Mouse (Mus musculus): ENCODE measurements around the gene Cmc1. TPM values are rescaled to one million over a fixed set of nuclear protein-coding genes. Genes with fewer than 3 reads are reported as not detected.

Cmc1 gene
- total and polyA plus RNA-seq, 3 experiments: 17.1 to 21.6 (median 18.0) TPM

DNA sequence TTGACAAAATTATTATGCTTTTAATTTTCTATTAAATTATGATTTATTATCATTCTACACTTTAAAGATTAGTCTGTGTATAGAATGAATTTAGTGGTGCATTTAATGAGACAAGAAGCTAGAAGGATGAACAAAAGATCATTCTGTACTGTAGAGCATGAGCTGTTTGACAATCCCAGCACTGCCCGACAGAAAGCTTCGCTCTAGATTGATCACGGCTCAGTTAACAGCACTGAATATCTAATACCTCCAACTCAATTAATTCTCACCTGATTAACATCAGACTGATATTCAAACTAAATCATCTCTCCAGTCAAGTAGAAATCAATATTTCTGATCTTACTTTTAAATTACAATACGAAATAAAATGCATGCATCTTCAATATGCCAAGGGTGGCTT is 66.1 kb downstream of the Cmc1 start:
- dilution Hi-C loops (cut with MboI; ENCODE audit: extremely low pct_ligation_motif_present, extremely low pct_unique_long_range_greater_than_20kb, low sequenced_read_pairs): no loop called here
- no peak overlapping the region for H3K9ac ChIP-seq (ENCODE audit: insufficient read depth, low read depth)

DNA sequence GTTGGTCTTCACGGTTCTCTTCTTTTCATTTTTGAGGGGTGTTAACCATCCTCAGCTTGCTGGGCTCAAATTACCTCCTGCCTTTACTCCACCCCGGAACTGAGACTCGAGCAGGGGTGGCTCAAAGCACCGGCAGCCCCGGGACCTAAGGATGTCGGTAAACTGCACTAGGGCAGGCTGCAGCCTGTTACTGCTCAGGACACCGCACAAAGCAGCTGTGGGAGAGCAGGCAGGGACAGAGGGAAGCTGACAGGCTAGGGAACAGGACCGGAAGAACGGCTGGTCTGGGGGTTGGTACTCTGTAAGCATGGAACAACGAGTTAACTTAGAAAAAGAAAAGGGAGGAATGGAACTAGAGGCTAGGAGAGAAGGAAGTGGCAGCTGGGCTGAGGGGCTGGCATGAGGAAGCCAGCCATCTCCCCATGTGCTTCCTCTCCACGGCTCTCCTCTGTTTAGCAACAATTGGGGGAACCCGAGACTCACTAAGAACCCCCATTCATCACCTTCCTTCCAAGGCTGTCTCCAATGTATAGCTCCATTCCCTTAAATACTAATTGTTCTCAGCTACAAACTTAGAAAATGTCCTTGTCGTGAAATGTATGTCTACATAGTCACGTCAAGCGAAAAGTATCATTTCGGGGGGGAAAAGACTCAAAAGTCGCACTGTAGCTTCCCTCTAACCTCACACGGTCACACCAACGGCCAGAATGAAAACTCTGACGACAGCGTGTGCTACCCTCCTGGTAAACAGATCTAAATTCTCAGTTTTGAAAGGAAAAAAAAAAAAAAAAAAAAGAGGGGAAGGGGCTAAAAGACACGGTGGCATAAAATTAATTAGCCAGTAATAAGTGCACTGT is 67.2 kb downstream of the Cmc1 start:
- in situ Hi-C loops (cut with MboI; ENCODE audit: low pct_ligation_motif_present, low pct_unique_long_range_greater_than_20kb, low sequenced_read_pairs) (no loop called here), dilution Hi-C loops (cut with MboI; ENCODE audit: extremely low pct_ligation_motif_present, extremely low pct_unique_long_range_greater_than_20kb, low sequenced_read_pairs) (no loop called here)
- peaks cover 0 to 6% of the 10 kb centered on the region in 2 experiments for H3K36me3 ChIP-seq (replicated peaks in 1 of 2; ENCODE audit: control insufficient read depth in 1 of 2, insufficient read depth in 1 of 2, low read length in 1 of 2)
- peak overlapping the region; percentile 47 for H3K9ac ChIP-seq (ENCODE audit: insufficient read depth, low read depth)
- 0 out of 4 replicates have a peak, but pooled peaks cover 0 to 7% of the 10 kb centered on the region in 2 experiments for H3K4me1 ChIP-seq (ENCODE audit: control insufficient read depth in 1 of 2, insufficient read depth in 2 of 2)
- H3K9me3 ChIP-seq (replicated peaks; ENCODE audit: low read length): no peaks in the 10 kb centered on the region
- no peaks in the 10 kb centered on the region for H3K79me2 ChIP-seq (replicated peaks; ENCODE audit: control insufficient read depth, extremely low read depth, insufficient read depth, poor library complexity, severe bottlenecking)
- H3K4me2 ChIP-seq (ENCODE audit: insufficient read depth, low read depth, poor library complexity, severe bottlenecking): peak overlapping the region; percentile 47
- peak; percentile 8; the same call in 1 of the 2 replicates for TF ChIP-seq ELF1 (IDR thresholded peaks at IDR 0.05; ENCODE audit: low read depth, low read length)
- 0 out of 2 replicates have a peak, but pooled peaks have one; percentile 11 for TF ChIP-seq TBP (conservative IDR thresholded peaks at IDR 0.05; ENCODE audit: low read depth, low read length)
- TF ChIP-seq BHLHE40 (IDR thresholded peaks at IDR 0.05; ENCODE audit: low read depth, low read length): no peak
- TF ChIP-seq MAX (IDR thresholded peaks at IDR 0.05; ENCODE audit: low read length): peak; percentile 38; the same call in 1 of the 2 replicates
- TF ChIP-seq POLR2A (IDR thresholded peaks at IDR 0.05; ENCODE audit: low read depth, low read length): peak; percentile 57
- DNase-seq (ENCODE audit: extremely low read depth): no peak
- no peaks in the 10 kb centered on the region for H3K27me3 ChIP-seq (replicated peaks)
- H3K4me3 ChIP-seq (replicated peaks in 1 of 3; ENCODE audit: low read depth in 2 of 3, low read length in 2 of 3, poor library complexity in 1 of 3): peak overlapping the region in 2 of 3 experiments; percentile 35 to 51
- H3K27ac ChIP-seq (ENCODE audit: insufficient read depth, low read depth): no peak overlapping the region; the same call in 1 of the 2 replicates

More for the DNA sequence above, 66.1 kb downstream of the Cmc1 start:
- DNase-seq (ENCODE audit: extremely low read depth): no peak
- no peaks in the 10 kb centered on the region for H3K27me3 ChIP-seq (replicated peaks)
- no peak overlapping the region; the same call in 1 of the 2 replicates for H3K4me2 ChIP-seq (ENCODE audit: insufficient read depth, low read depth, poor library complexity, severe bottlenecking)
- TF ChIP-seq JUND (conservative IDR thresholded peaks at IDR 0.05; ENCODE audit: low read depth, low read length): no peak
- TF ChIP-seq IRF4 (IDR thresholded peaks at IDR 0.05; ENCODE audit: low read depth, low read length): no peak
- no peak for TF ChIP-seq KAT2A (IDR thresholded peaks at IDR 0.05; ENCODE audit: insufficient replicate concordance, low read length)
- no peak for TF ChIP-seq MAFK (IDR thresholded peaks at IDR 0.05; ENCODE audit: insufficient replicate concordance, low read length)
- no peak for TF ChIP-seq GABPA (IDR thresholded peaks at IDR 0.05; ENCODE audit: insufficient replicate concordance, low read depth, low read length)
- no peak for TF ChIP-seq USF2 (conservative IDR thresholded peaks at IDR 0.05; ENCODE audit: low read depth, low read length)
- TF ChIP-seq ZC3H11A (IDR thresholded peaks at IDR 0.05; ENCODE audit: low read depth, low read length): no peak
- TF ChIP-seq MAX (IDR thresholded peaks at IDR 0.05; ENCODE audit: low read length): no peak
- TF ChIP-seq ZKSCAN1 (IDR thresholded peaks at IDR 0.05; ENCODE audit: borderline replicate concordance, low read depth, low read length): no peak
- no peak for TF ChIP-seq CTCF (conservative IDR thresholded peaks at IDR 0.05 in 1 of 2, IDR thresholded peaks at IDR 0.05 in 1 of 2; ENCODE audit: low read depth in 2 of 2, low read length in 2 of 2)
- no peak for TF ChIP-seq ELF1 (IDR thresholded peaks at IDR 0.05; ENCODE audit: low read depth, low read length)
- TF ChIP-seq SIN3A (IDR thresholded peaks at IDR 0.05; ENCODE audit: low read length): no peak
- no peak for TF ChIP-seq POLR2AphosphoS2 (IDR thresholded peaks at IDR 0.05; ENCODE audit: low read depth, low read length)
- TF ChIP-seq TCF12 (IDR thresholded peaks at IDR 0.05; ENCODE audit: low read depth, low read length): no peak
- H3K36me3 ChIP-seq (replicated peaks in 1 of 2; ENCODE audit: control insufficient read depth in 1 of 2, insufficient read depth in 1 of 2, low read length in 1 of 2): peaks cover 0 to 6% of the 10 kb centered on the region in 2 experiments
- in situ Hi-C loops (cut with MboI; ENCODE audit: low pct_ligation_motif_present, low pct_unique_long_range_greater_than_20kb, low sequenced_read_pairs): no loop called here
- H3K27ac ChIP-seq (ENCODE audit: insufficient read depth, low read depth): no peak overlapping the region
- H3K4me3 ChIP-seq (replicated peaks in 1 of 3; ENCODE audit: low read depth in 2 of 3, low read length in 2 of 3, poor library complexity in 1 of 3): no peak overlapping the region
- 0 out of 4 replicates have a peak, but pooled peaks cover 0 to 7% of the 10 kb centered on the region in 2 experiments for H3K4me1 ChIP-seq (ENCODE audit: control insufficient read depth in 1 of 2, insufficient read depth in 2 of 2)
- no peaks in the 10 kb centered on the region for H3K79me2 ChIP-seq (replicated peaks; ENCODE audit: control insufficient read depth, extremely low read depth, insufficient read depth, poor library complexity, severe bottlenecking)
- H3K9me3 ChIP-seq (replicated peaks; ENCODE audit: low read length): no peaks in the 10 kb centered on the region
